Mouse (Mus musculus): ENCODE measurements around the gene Csnk1e. TPM values are rescaled to one million over a fixed set of nuclear protein-coding genes. Genes with fewer than 3 reads are reported as not detected.

Csnk1e gene
- polyA plus RNA-seq, 1 experiment from 2014 or later: 71.5 TPM

DNA sequence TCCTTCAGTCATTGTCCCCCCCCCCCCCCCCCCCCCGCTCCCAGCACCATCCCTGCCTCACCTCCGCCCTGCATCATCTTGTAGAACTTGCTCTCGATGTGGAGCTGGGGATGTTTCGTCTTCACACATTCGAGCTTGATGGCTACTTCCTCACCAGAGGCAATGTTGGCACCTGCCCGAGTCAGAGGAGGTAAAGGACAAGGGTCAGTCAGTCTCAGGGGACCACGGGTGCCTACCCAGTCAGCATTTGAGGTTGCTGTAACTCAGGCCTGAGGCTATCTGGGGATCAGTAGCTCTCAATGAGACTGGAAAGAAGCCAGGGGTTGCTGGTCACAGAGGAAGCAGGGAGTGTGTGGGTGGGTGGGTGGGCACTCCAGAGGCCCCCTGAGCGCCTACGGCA lies 25.4 kb downstream of the Csnk1e start:
- peaks cover 15% of the 10 kb centered on the region; the same call in 1 of the 2 replicates for H3K4me1 ChIP-seq (ENCODE audit: insufficient read depth, low read length)
- H3K27me3 ChIP-seq (ENCODE audit: insufficient read depth, low read length): no peaks in the 10 kb centered on the region
- H3K9me3 ChIP-seq (ENCODE audit: low read length): no peaks in the 10 kb centered on the region
- ATAC-seq (ENCODE audit: low FRiP score, low TSS enrichment): no peak
- H3K36me3 ChIP-seq (ENCODE audit: insufficient read depth, low read length): peaks cover 57% of the 10 kb centered on the region
- no peak overlapping the region for H3K27ac ChIP-seq (ENCODE audit: low read length)
- no peak overlapping the region for H3K4me3 ChIP-seq (ENCODE audit: low read length)
- no peak overlapping the region for H3K4me2 ChIP-seq (replicated peaks; ENCODE audit: low read depth, low read length)
- H3K9ac ChIP-seq (replicated peaks; ENCODE audit: low read length): no peak overlapping the region
- WGBS: 82% methylated on average over 8 of the region's 9 CpGs

DNA sequence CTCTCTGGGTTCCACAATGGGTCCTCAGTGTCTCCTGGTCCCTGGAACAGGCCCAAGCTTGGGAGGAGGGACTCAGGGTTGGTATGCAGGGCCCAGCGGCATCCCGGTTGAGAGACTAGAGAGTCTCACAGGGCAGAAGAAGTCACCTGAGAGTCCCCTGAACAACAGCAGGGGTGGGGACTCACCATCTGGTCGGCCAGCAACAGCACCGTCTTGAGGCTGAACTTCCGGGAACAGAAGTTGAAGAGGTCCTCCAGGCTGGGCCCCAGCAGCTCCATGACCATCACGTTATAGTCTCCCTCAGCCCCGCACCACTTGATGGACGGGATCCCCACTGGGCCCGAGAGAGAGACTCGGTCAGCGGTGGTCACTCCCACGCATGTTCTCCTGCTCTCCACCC lies 25.8 kb downstream of the Csnk1e start:
- Histone ChIP-seq H3K27me3 (ENCODE audit: insufficient read depth, low read length) (no peaks in the 10 kb centered on the region), H3K27ac (ENCODE audit: low read length) (no peak overlapping the region), H3K4me3 (ENCODE audit: low read length) (no peak overlapping the region), H3K9me3 (ENCODE audit: low read length) (no peaks in the 10 kb centered on the region), H3K4me2 (replicated peaks; ENCODE audit: low read depth, low read length) (no peak overlapping the region), H3K4me1 (ENCODE audit: insufficient read depth, low read length) (peaks cover 10% of the 10 kb centered on the region; the same call in 1 of the 2 replicates), H3K36me3 (ENCODE audit: insufficient read depth, low read length) (peaks cover 57% of the 10 kb centered on the region), H3K9ac (replicated peaks; ENCODE audit: low read length) (no peak overlapping the region)
- no peak for ATAC-seq (ENCODE audit: low FRiP score, low TSS enrichment)
- 74% methylated on average over 12 of the region's 12 CpGs for WGBS

DNA sequence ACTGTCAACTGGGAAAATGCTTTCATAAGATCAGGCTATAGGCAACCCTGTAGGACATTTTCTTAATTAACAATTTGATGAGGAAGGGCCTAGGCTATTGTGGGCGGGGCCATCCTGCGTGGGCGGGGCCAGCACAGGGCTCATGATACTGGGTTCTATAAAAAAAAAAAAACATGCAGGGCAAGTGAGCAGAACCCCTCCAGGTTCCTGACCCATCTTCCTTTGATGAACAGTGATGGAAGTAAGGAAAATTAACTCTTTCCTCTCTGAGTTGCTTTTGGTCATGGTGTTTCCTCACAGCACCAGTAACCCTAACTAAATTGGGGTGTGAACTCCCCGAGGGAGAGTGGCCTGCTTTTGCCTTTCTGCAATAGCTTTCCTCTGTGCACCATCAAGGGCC lies 26.8 kb downstream of the Csnk1e start:
- Histone ChIP-seq H3K4me2 (replicated peaks; ENCODE audit: low read depth, low read length) (no peak overlapping the region), H3K9ac (replicated peaks; ENCODE audit: low read length) (no peak overlapping the region), H3K27ac (ENCODE audit: low read length) (no peak overlapping the region), H3K27me3 (ENCODE audit: insufficient read depth, low read length) (no peaks in the 10 kb centered on the region), H3K4me3 (ENCODE audit: low read length) (no peak overlapping the region), H3K36me3 (ENCODE audit: insufficient read depth, low read length) (peaks cover 58% of the 10 kb centered on the region), H3K4me1 (ENCODE audit: insufficient read depth, low read length) (peaks cover 10% of the 10 kb centered on the region; the same call in 1 of the 2 replicates), H3K9me3 (ENCODE audit: low read length) (no peaks in the 10 kb centered on the region)
- 76% methylated on average over 4 of the region's 4 CpGs for whole genome bisulfite sequencing
- ATAC-seq (ENCODE audit: low FRiP score, low TSS enrichment): no peak

DNA sequence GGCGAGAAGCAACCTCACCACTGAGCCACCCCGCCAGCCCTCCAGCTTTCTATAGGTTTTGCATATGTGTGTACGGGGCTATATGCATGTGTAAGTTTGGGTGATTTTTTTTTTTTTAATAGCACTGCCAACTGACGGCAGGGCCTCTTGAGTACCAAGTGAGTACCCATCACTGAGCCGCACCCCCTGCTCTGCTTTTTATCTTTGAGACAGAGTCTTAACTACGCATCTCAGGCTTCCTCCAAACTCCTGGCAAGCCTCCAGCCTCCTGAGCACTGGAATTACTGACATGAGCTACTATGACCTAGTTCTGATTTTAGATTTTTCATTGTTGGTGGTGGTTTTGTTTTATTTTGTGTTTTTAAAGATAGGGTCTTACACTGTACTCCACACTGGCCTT lies 27.9 kb downstream of the Csnk1e start:
- H3K9me3 ChIP-seq (ENCODE audit: low read length): no peaks in the 10 kb centered on the region
- no peak for ATAC-seq (ENCODE audit: low FRiP score, low TSS enrichment)
- H3K9ac ChIP-seq (replicated peaks; ENCODE audit: low read length): no peak overlapping the region
- H3K4me2 ChIP-seq (replicated peaks; ENCODE audit: low read depth, low read length): no peak overlapping the region
- H3K27me3 ChIP-seq (ENCODE audit: insufficient read depth, low read length): no peaks in the 10 kb centered on the region
- peaks cover 62% of the 10 kb centered on the region for H3K36me3 ChIP-seq (ENCODE audit: insufficient read depth, low read length)
- no peak overlapping the region for H3K4me3 ChIP-seq (ENCODE audit: low read length)
- H3K4me1 ChIP-seq (ENCODE audit: insufficient read depth, low read length): peaks cover 7% of the 10 kb centered on the region; the same call in 1 of the 2 replicates
- H3K27ac ChIP-seq (ENCODE audit: low read length): no peak overlapping the region
- WGBS: 83% methylated on average over 6 of the region's 6 CpGs

DNA sequence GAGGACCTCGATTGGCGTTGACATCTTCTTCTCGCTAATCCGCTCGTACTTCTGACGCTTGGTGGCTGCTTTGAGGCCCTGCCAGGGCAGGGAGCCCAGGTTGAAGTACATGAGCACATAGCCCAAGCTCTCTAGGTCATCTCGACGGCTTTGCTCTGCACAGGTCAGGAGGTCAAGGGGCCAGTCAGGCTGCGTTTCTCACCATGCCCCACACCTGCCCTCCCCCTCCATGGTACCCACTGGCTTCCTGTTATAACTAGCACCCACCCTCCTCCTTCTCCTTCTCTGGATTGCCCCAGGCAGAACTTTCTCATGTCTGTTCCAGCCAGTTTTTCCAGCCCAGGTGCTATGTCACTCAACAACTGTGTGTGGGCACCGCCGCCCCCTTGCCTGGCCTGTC lies 29.9 kb downstream of the Csnk1e start:
- Histone ChIP-seq H3K27me3 (ENCODE audit: insufficient read depth, low read length) (no peaks in the 10 kb centered on the region), H3K4me3 (ENCODE audit: low read length) (no peak overlapping the region), H3K9ac (replicated peaks; ENCODE audit: low read length) (no peak overlapping the region), H3K9me3 (ENCODE audit: low read length) (no peaks in the 10 kb centered on the region), H3K4me1 (ENCODE audit: insufficient read depth, low read length) (no peaks in the 10 kb centered on the region; the same call in 1 of the 2 replicates), H3K36me3 (ENCODE audit: insufficient read depth, low read length) (peaks cover 75% of the 10 kb centered on the region), H3K27ac (ENCODE audit: low read length) (no peak overlapping the region), H3K4me2 (replicated peaks; ENCODE audit: low read depth, low read length) (no peak overlapping the region)
- WGBS: 71% methylated on average over 11 of the region's 11 CpGs
- 0 out of 2 replicates have a peak, but pooled peaks have one; percentile 10 for ATAC-seq (ENCODE audit: low FRiP score, low TSS enrichment)

DNA sequence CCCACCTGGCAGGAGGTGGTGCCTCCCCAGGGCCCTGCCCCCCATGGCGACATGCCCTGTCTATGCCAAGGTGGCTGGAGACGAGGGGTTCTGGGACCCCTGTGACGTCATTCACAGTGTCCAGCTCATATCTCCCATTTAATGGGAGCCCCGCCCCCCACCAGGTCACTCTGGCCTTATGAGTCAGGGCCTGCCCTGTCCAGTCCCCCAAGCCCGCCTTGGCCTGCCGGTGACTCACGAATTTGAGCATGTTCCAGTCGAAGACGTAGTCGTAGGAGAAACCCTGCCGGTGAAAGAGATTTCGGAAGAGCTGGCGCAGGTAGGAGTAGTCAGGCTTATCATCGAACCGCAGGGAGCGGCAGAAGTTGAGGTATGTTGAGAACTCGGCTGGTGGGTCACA lies 30.8 kb downstream of the Csnk1e start:
- Histone ChIP-seq H3K9me3 (ENCODE audit: low read length) (no peaks in the 10 kb centered on the region), H3K4me2 (replicated peaks; ENCODE audit: low read depth, low read length) (no peak overlapping the region), H3K4me1 (ENCODE audit: insufficient read depth, low read length) (no peaks in the 10 kb centered on the region), H3K4me3 (ENCODE audit: low read length) (no peak overlapping the region), H3K27ac (ENCODE audit: low read length) (no peak overlapping the region), H3K9ac (replicated peaks; ENCODE audit: low read length) (no peak overlapping the region), H3K27me3 (ENCODE audit: insufficient read depth, low read length) (no peaks in the 10 kb centered on the region), H3K36me3 (ENCODE audit: insufficient read depth, low read length) (peaks cover 83% of the 10 kb centered on the region)
- no peak for ATAC-seq (ENCODE audit: low FRiP score, low TSS enrichment)
- 93% methylated on average over 17 of the region's 17 CpGs for WGBS

DNA sequence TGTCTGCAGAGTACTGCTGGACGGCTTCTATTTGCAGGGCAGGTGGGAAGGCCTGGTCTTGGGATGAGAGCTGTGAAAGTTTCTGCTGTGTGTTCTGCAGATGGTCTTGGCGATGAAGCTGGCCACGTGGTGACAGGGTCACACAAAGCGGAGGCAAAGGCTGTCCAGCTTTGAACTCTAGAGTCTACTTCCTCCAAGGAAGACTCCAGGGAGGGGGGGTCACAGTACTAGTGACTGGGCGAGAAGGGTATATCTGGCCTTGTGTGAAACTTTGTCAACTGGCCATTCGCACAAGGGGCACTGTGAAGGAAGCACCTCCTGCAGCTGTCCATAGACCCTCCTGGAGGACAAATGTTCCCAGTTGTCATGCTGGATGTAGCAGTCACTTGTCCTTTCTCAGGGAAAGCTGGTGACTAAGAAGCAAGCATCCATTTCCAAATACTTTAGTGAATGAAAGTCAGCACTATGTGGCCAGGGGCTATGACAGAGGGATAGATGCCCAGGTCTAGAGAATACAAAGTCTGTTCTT lies 32.6 kb downstream of the Csnk1e start:
- no peak overlapping the region for H3K4me3 ChIP-seq (ENCODE audit: low read length)
- H3K9ac ChIP-seq (replicated peaks; ENCODE audit: low read length): no peak overlapping the region
- no peaks in the 10 kb centered on the region for H3K27me3 ChIP-seq (ENCODE audit: insufficient read depth, low read length)
- no peaks in the 10 kb centered on the region for H3K4me1 ChIP-seq (ENCODE audit: insufficient read depth, low read length)
- H3K4me2 ChIP-seq (replicated peaks; ENCODE audit: low read depth, low read length): no peak overlapping the region
- 86% methylated on average over 6 of the region's 6 CpGs for whole genome bisulfite sequencing
- H3K9me3 ChIP-seq (ENCODE audit: low read length): no peaks in the 10 kb centered on the region
- H3K36me3 ChIP-seq (ENCODE audit: insufficient read depth, low read length): peaks cover 77% of the 10 kb centered on the region
- H3K27ac ChIP-seq (ENCODE audit: low read length): no peak overlapping the region
- no peak for ATAC-seq (ENCODE audit: low FRiP score, low TSS enrichment)

DNA sequence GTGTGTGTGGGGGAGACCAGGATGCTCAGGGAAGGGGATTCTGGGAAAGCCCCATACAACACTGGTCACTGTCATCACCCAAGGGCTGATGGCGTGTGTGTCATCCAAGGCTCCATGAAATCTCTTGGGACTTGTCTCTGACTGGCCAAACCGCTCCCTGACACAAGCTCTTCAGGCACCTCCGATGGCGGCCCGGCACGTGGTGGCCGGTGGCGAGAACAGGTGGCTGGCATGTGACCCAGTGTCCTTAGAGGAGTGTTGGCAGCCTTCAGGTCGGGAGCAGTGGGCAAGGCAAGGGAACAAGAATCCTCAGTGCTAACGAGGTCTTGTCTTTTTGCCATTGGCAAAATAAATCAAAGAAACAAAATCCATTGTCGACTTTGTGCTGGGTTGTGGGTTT lies 36.7 kb downstream of the Csnk1e start:
- Histone ChIP-seq H3K4me2 (replicated peaks; ENCODE audit: low read depth, low read length) (no peak overlapping the region), H3K27me3 (ENCODE audit: insufficient read depth, low read length) (no peaks in the 10 kb centered on the region), H3K9me3 (ENCODE audit: low read length) (no peaks in the 10 kb centered on the region), H3K9ac (replicated peaks; ENCODE audit: low read length) (no peak overlapping the region), H3K4me1 (ENCODE audit: insufficient read depth, low read length) (no peaks in the 10 kb centered on the region), H3K36me3 (ENCODE audit: insufficient read depth, low read length) (peaks cover 55% of the 10 kb centered on the region), H3K27ac (ENCODE audit: low read length) (no peak overlapping the region), H3K4me3 (ENCODE audit: low read length) (no peak overlapping the region)
- no peak for ATAC-seq (ENCODE audit: low FRiP score, low TSS enrichment)
- WGBS: 83% methylated on average over 11 of the region's 11 CpGs

DNA sequence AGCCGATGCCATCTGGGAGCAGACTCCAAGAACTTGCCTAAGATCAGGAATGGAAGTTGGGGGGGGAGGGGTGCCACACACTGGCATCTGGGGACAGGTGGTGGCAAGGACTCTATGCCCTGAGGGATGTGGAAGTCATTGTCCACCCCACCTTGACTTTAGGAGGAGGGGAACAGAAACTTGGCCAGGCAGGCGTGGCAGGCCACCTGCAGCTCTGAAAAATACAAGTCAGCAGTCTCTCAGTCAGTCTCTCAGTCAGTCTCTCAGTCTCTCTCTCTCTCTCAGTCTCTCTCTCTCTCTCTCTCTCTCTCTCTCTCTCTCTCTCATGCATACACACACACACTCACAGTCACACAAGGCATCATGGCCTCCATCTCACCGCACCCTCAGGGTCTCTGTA lies 37.1 kb downstream of the Csnk1e start:
- 95% methylated on average over 3 of the region's 3 CpGs for WGBS
- Histone ChIP-seq H3K27ac (ENCODE audit: low read length) (no peak overlapping the region), H3K4me1 (ENCODE audit: insufficient read depth, low read length) (no peaks in the 10 kb centered on the region), H3K9ac (replicated peaks; ENCODE audit: low read length) (no peak overlapping the region), H3K4me3 (ENCODE audit: low read length) (no peak overlapping the region), H3K27me3 (ENCODE audit: insufficient read depth, low read length) (no peaks in the 10 kb centered on the region), H3K4me2 (replicated peaks; ENCODE audit: low read depth, low read length) (no peak overlapping the region), H3K36me3 (ENCODE audit: insufficient read depth, low read length) (peaks cover 51% of the 10 kb centered on the region), H3K9me3 (ENCODE audit: low read length) (no peaks in the 10 kb centered on the region)
- no peak for ATAC-seq (ENCODE audit: low FRiP score, low TSS enrichment)

DNA sequence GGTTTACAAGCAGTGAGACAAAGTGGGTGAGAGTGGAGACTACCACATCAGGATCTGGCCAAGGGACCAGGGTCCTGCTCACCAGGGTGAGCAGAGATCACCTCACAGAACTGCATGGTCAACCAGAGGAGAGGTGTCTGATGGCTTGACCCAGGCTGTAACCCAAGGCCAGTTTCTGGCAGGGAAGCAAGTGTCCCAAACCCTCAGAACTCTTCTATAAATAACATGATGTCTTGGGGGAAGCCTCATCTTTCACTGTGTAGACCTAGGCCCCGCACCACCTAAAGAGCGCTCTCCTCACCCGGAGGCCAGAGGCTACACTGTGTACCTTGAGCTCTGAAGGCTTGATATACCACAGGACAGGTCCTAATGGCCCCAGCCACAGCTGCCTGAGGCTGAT lies 38.0 kb downstream of the Csnk1e start:
- Histone ChIP-seq H3K4me2 (replicated peaks; ENCODE audit: low read depth, low read length) (no peak overlapping the region), H3K4me3 (ENCODE audit: low read length) (no peak overlapping the region), H3K36me3 (ENCODE audit: insufficient read depth, low read length) (peaks cover 46% of the 10 kb centered on the region), H3K4me1 (ENCODE audit: insufficient read depth, low read length) (0 out of 2 replicates have a peak, but pooled peaks cover 3% of the 10 kb centered on the region), H3K27ac (ENCODE audit: low read length) (no peak overlapping the region), H3K9ac (replicated peaks; ENCODE audit: low read length) (no peak overlapping the region), H3K27me3 (ENCODE audit: insufficient read depth, low read length) (no peaks in the 10 kb centered on the region), H3K9me3 (ENCODE audit: low read length) (no peaks in the 10 kb centered on the region)
- 92% methylated on average over 3 of the region's 3 CpGs for WGBS
- ATAC-seq (ENCODE audit: low FRiP score, low TSS enrichment): no peak
